Mouse (Mus musculus) hindlimb bud, embryonic 11.5 days (tissue): Measurements from ENCODE around the gene Icam4.
A peak's percentile ranks its signal among the peaks of the same experiment; 100 is the strongest.

Experiments
- DNase-seq: peaks from one replicate; pipeline ENCODE4 v3.0.0-alpha.2; 2012; ENCODE audit warnings: low read depth, low spot score; ENCODE audit errors: extremely low spot score

The Icam4 gene

DNA sequence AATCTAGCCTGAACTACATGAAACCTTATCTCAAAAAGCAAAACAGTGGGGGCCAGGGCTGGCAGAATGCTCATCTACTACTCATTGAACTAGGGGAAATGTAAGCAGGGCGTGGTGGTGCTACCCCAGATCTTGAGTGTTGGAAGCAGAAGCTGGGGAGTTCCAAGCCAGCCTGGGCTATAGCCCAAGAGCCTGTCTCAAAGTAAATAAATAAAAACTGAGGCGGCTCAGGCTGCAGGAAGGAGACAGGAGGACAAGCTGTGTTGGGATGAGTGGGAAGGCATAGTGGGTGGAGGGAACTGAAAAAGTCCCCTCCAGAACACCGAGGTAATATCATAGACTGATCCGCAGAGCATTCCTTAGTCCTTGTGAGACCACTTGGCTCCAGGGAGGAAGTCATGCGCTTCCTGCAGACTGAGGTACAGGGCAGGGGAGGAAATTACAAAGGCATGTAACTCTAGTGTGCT, 17.3 kb upstream of the Icam4 start:
- no peak for DNase-seq

DNA sequence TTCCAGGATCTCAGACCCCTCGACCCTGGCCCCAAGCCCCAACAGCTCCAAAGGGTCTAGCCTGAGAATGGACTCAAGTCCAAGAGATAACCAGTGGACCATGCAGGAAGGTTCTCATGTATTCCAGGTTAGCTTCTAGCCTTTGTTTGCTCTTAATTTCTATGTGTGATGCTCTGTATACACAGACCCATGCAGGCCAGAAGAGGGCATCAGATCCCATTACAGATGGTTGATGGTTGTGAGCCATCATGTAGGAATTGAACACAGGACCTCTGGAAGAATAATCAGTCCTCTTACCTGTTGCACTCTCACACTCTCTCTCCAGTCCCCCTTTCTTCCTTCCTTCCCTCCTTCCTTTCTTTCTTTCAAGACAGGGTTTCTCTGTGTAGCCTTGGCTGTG, 16.8 kb upstream of the Icam4 start:
- DNase-seq, result no peak

DNA sequence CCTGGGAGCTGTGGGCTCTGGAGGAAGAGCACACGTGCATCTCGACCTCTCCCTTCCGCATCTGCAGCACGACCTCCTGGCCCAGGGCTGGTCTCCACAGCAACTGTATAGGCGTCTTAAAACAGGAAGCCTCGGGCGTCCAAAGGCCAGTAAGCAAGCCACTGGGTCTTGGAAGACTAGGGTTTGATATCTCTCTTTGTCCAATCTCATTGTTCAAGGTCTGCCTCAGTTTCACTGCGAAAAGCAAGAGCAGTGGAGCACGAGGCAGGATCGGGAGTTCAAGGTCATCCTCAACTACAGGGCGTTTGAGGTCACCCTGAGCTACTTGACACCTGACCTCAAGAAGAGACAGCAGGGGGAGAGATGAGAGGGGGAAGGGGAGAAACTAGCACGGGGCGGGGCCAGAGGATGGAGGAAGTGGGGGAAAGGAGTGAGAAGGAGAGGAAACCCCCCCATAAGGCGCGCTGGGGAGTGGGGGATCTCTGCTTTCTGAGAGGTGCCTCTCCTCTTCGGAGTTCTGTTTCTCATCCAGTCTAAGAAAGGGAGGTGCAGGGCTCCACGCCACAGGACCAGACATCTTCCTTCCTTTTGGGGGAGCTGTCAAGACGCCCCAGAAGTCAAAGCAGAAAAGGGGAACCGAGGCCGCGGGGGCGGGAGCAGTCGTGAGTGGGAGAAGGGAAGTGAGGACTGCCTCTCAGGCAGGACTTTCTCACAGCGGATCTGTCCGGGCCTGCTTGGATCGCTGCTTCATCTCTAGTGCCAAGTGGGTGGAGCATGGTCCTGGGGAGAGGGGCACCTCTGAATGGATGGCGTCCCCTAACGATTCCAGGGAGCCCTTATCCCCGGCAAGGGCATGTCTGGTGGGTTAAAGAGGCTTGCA, 14.2 kb upstream of the Icam4 start:
- no peak for DNase-seq

DNA sequence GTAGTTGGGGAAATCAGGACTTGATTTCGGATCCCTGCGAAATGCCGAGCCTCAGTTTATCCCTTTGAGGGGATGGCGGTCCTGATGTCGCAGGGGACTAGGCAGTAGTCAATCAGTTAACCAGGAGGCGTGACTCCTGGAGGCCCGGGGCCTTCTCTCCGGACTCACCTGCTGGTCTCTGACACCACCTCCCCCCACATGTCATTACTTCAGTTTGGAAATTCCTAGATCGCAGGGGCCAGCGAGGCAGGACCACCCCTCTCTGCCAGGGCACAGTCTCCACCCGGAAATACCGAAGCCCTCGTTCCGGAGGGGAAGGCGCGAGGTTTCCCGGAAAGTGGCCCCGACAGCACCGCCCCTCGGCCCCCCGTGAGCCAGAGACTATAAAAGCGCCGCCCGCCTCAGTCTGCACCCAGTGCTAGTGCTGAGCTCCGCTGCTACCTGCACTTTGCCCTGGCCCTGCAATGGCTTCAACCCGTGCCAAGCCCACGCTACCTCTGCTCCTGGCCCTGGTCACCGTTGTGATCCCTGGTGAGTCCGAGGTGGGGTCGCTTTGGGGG, 13.5 kb upstream of the Icam4 start, which contains the start of gene Icam1:
Gene Icam1 (plus strand): TSS at position 415 of the 560 bp plus-strand sequence.
- no peak for DNase-seq

DNA sequence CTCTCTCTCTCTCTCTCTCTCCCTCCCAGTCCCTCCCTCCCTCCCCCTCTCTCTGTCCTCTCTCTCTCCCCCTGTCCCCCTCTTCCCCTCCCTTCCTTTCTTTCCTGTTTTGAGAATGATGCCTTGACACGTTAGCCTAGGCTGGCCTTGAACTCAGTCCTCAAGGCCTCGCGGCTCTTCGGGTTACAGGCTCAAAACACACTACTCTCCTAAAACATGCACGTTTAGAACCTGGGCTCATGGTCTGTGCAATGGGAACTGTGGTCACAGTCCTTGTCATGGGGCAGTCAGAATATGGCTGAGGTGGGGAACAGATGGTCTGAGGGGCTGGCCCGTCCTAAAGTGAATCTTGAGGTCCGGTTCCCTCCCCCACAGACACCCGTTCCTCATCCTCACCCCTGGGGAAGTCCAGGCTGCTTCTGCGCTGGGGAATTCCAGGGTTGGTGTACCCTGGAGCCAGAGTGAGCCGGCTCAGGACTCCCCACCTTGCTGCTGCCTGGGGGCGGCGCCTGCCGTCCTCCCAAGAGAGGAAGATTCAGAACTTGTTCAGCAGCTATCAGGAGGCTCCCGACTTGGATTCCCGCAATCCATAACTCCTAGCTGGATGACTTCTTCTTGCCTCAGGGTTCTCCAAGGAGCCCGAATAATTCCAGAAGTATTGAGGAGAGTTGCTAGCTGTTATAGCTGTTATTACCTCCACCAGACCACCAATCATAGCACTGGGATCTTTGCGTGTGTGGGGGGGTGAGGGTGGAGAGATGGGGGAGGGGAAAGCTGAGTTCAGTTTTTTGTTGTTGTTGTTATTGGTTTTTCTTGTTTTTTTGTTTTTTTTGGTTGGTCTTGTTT, 12.6 kb upstream of the Icam4 start:
- DNase-seq, result no peak

DNA sequence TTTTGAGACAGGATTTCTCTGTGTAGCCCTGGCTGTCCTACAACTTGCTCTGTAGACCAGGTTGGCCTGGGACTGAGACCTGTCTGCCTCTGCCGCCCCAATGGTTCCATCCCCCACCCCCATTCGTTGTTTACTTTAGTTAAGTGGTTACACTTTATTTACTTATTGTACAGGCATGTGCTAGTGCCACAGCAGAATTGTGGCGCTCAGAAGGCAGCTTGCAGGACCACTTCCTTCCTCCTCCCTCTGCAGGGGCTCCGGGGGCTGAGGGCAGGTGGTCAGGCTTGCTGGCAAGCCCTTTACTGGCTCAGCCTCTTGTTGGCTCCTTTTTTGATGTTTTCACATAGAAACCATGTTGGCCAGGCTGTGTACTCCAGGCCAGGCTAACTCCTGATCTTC, 12.0 kb upstream of the Icam4 start:
- DNase-seq, result no peak

DNA sequence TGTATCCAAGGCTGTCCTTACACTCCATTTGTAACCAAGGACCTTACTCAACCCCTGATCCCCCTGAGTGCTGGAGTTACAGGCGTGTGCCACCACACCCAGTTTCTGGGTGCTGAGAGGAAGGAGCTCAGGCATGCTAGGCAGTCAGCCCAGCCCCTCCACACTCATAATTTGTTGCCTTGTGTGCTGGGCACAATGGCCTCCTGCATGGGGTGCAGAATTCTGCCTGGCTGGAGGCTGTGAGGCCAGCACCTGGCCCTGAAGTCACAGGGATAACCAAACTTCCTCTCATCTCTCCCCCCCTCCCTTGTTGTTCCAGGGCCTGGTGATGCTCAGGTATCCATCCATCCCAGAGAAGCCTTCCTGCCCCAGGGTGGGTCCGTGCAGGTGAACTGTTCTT, 10.6 kb upstream of the Icam4 start:
- DNase-seq, result no peak

DNA sequence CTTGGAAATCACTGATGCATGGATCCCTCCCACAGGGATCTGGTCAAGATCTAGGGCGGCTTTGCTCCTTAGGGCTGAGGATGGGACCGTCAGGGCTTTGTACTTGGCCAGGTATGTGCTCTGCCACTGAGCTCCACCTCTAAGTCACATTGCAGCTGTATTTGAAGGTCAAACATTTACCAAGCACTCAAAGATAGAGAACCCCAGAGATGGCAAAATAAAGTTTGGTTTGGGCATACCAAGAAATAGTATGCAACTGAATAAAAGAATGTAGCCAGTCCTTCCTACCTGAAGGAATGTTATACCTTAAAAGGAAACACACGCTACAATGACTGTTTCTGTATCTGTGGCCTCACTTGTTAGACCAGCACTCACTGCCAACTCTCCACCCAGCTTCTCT, 7.8 kb upstream of the Icam4 start:
- no peak for DNase-seq

DNA sequence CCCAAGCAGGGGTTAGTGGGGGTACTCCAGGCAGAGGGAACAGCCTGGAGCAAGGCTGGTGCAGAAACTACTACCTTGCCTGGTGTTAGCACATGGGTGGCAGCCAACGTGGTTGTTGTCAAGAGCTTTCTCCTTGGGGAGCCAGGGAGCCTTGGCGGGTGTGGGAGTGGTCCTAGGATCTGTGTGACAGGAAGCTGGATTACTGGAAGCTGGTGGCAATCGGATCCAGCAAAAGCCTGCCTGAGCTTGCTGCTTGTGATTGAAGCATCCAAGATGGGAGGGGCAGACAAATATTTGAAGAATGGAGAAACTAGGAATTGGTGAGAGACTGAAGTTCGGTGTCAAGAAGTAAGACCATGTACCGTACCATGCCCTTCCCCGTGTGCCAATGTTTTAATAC, 6.9 kb upstream of the Icam4 start:
- no peak for DNase-seq

DNA sequence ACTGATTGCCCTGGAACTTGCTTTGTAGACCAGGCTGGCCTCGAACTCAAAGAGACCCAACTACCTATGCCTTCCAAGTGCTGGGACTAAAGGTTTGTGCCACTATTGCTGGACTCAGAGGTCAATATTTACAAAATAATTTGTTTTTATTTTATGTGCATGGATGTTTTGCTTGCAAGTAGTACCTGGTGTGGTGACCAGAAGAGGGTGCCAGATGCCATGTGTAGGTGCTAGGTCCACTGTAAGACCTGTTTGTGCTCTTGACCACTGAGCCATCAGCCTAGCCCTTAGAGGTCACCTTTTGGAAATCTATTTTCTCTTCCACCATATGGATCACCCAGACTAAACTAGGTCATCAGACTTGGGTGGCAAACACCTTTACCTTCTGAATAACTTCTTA, 6.4 kb upstream of the Icam4 start:
- no peak for DNase-seq

DNA sequence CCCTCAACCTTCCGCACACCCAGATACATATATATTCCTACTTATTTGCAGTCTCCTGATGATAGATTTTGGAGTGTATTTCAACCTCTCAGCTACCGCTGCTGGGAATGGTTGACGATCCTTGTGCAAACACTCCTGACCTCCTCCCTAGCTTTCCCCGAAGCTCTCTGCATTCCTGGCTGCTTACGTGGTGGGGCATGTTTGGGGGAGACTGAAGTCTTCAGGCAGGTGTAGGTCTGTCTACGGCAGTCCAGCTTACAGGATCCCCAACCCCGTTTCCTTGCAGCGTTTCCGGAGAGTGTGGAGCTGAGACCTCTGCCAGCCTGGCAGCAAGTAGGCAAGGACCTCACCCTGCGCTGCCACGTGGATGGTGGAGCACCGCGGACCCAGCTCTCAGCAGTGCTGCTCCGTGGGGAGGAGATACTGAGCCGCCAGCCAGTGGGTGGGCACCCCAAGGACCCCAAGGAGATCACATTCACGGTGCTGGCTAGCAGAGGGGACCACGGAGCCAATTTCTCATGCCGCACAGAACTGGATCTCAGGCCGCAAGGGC, 3.8 kb upstream of the Icam4 start:
- DNase-seq, result no peak

DNA sequence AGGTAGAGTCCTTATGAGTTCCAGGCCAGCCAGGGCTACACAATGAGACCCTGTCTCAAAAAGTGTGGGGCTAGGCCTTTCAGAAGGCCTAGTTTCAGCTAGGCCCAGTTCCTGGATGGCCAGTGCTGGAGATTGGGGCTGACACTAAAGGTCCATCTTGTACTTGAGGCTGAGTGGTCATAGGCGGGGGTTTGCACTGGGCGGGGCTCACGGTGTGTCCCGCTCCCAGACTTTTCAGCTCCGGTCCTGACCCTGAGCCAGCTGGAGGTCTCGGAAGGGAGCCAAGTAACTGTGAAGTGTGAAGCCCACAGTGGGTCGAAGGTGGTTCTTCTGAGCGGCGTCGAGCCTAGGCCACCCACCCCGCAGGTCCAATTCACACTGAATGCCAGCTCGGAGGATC, 2.3 kb upstream of the Icam4 start:
- DNase-seq, result no peak

DNA sequence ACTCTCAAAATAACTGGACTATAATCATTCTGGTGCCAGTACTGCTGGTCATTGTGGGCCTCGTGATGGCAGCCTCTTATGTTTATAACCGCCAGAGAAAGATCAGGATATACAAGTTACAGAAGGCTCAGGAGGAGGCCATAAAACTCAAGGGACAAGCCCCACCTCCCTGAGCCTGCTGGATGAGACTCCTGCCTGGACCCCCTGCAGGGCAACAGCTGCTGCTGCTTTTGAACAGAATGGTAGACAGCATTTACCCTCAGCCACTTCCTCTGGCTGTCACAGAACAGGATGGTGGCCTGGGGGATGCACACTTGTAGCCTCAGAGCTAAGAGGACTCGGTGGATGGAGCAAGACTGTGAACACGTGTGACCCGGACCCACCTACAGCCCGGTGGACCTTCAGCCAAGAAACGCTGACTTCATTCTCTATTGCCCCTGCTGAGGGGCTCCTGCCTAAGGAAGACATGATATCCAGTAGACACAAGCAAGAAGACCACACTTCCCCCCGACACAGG, 1.3 kb upstream of the Icam4 start:
- DNase-seq, result no peak

DNA sequence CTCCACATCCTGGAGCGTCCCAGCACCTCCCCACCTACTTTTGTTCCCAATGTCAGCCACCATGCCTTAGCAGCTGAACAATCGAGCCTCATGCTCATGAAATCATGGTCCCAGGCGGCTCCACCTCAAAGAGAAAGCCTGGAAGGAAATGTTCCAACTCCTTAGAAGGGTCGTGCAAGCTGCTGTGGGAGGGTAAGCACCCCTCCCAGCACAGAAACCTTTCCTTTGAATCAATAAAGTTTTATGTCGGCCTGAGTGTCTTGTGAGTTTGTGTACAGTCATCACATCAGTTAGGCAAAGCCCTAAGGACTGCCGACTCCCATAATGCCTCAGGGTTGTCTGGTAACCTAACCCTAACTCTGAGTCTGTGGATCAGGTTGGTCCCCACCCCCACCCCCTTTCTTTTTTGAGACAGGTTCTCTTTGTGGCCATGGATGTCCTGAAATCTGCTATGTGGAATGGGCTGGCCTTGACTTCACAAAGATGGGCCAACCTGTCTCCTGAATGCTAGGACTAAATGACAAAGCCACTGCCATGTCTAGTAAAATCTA, 538 bp upstream of the Icam4 start:
- no peak for DNase-seq

DNA sequence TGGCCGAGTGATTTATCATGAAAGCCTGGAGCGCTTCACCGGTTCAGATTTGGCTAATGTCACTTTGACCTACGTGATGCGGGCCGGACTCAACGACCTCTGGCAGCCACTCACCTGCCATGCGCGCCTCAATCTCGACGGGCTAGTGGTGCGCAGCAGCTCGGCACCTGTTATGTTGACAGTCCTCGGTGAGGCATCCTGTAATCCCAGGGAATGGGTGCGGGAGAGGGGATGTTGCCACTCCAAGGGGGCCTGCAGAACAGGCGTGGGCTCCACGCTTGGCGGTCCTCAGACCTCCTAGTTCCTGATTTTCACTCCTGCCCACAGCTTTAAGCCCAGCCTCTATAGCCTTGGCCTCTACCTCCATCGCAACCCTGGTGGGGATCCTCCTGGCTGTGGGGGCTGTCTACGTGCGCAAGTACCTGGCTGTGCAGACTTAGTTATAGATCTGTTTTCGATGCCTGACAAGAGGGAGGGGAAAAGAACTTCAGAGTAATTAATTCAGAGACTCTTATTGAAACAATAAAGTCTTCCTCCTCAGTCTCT, 955 bp downstream of the Icam4 start:
- no peak for DNase-seq

DNA sequence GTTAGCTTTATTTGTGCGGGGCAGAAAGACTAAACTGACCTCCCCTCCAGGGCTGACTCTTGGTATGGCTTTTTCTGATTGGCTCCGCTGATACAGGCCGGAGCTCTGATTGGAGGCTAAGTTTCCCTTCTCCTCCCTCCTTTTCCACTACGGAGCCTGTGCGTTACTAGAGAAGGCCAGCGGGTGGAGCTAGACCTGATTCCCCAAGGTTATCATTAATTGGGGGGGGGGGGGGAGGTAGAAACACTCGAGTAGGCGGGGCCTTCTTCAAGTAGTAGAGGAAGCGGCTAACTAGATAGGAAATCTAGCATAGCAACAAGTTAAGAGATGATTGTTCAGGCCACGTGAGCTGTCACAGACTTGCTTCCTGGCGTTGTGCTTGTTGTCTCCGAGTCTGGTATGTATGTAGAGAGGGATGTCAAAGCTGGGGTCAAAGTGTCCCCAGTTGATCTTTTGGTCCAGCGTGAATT, 1.6 kb downstream of the Icam4 start:
- peak; percentile 66 for DNase-seq

DNA sequence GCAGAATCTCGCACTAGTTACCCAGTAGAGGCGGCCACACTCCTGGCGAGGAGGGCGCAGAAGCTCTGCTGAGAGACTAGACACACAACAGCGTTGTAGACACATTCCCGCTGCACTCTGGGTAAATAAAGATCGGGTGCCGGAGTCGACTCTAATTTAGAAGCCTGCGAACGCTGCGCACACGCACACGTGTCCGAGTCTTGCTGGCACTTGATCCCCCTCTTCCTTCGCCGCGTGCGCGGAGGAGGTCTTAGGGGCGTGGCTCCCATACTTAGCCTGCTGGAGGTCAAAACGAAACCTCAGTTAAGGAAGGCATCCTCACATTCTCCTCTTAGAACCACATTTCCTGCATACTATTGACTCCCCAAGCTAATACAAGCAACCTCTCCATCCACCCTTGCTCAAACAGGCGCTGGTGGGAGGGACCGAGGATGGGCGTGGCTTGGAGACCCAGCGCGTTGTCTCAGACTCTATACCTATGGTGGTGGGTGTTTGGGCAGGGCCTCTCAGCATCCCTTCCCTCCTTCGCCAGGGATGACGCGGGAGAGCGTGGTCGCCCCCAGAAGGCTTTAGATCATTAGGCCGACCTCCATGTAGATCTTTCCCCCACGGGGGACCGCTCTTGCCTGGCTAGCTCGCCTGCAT, 2.2 kb downstream of the Icam4 start:
- DNase-seq, result no peak

DNA sequence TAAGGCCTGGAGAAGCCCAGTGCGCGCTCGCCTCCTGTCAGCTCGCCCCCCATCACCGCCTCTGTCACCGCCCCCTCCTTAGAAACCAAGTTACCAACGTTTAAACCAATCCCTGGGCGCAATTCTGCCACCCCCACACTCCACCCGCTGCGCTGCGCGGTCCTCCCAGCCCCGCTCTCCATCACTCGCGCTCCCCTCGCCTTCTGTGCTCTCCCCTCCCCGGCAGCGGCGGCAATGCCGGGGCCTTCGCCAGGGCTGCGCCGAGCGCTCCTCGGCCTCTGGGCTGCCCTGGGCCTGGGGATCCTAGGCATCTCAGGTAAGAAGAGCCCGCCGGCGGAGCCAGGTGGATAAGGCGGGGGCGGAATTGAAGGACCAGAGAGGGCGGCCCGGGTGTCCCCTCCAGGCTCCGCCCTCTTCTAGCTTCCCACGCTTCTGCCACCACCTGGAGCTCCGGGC, 2.8 kb downstream of the Icam4 start, which contains the start of gene Icam5:
Gene Icam5 (plus strand): TSS at position 178 of the 456 bp plus-strand sequence.
- DNase-seq, result no peak

DNA sequence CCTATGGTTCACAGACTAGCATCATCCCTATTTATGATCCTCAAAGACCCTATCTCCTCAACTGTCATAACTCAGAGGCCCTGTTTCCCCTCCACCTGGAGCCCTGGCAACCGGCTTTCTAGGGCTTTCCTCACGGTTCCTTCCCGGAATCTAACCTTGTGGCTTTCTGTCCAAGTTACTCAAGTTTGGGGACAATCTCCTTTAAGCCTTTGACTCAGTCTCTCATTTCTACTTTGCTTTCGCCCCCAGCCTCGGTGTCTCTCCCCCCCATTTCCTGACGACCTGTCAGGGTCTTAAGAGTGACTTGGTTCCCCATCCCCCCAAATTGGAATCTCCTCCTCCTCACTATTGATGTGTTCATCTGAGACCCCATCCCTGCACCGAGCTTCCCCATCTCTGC, 3.3 kb downstream of the Icam4 start:
- no peak for DNase-seq

DNA sequence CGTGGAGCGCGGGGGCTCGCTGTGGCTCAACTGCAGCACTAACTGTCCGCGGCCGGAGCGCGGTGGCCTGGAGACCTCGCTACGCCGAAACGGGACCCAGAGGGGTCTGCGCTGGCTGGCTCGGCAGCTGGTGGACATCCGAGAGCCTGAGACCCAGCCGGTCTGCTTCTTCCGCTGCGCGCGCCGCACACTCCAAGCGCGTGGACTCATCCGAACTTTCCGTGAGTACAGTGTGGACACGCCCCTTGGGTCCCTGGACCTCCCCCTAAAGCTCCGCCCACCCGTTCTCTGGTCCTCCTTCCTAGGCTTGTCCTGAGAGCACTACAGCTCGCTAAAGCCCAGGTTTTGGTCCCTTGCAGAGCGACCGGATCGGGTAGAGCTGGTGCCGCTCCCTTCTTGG, 4.0 kb downstream of the Icam4 start:
- DNase-seq, result no peak
